Mouse (Mus musculus) MEL (cell line): Measurements from ENCODE around the gene Cox5a. TPM values are rescaled to one million over a fixed set of nuclear protein-coding genes. Genes with fewer than 3 reads are reported as not detected.

Experiments used
- DNase-seq: peaks from one replicate; pipeline ENCODE4 v3.0.0; 2011; ENCODE audit warnings: low read depth, low spot score
- H3K27ac ChIP-seq: 2 replicates; pipeline ENCODE4 v1.5.1; 2012; ENCODE audit warnings: low read depth, mild to moderate bottlenecking, control low read depth, low read length, moderate library complexity; ENCODE audit not compliant: control insufficient read depth
- H3K27me3 ChIP-seq, 2 experiments: fragments of 150-350 bp in 1 of 2; sonication (generic) in 1 of 2; 2 replicates each; pipeline ENCODE4 v1.6.1; 2012; ENCODE audit warnings: low read length in 2 of 2, mild to moderate bottlenecking in 2 of 2, improper control_type of control experiment in 1 of 2, moderate library complexity in 1 of 2; ENCODE audit not compliant: insufficient read depth in 2 of 2, control insufficient read depth in 1 of 2
- H3K36me3 ChIP-seq, 2 experiments: 2 replicates each; pipeline ENCODE4 v1.6.1; 2012 to 2014; ENCODE audit warnings: low read length in 2 of 2, improper control_type of control experiment in 1 of 2, inconsistent platforms in 1 of 2, mild to moderate bottlenecking in 1 of 2; ENCODE audit not compliant: insufficient read depth in 2 of 2, control insufficient read depth in 1 of 2
- H3K4me1 ChIP-seq, 2 experiments: fragments of 150-350 bp in 1 of 2; sonication (generic) in 1 of 2; 2 replicates each; pipeline ENCODE4 v1.6.1; 2012; ENCODE audit warnings: low read length in 2 of 2, improper control_type of control experiment in 1 of 2, mild to moderate bottlenecking in 1 of 2; ENCODE audit not compliant: insufficient read depth in 2 of 2, control insufficient read depth in 1 of 2
- H3K4me3 ChIP-seq, 2 experiments: fragments of 150-350 bp in 1 of 2; sonication (generic) in 1 of 2; 2 replicates each; pipeline ENCODE4 v1.5.1; 2012; ENCODE audit warnings: low read depth in 2 of 2, low read length in 2 of 2, mild to moderate bottlenecking in 2 of 2, moderate library complexity in 2 of 2, control low read depth in 1 of 2, improper control_type of control experiment in 1 of 2; ENCODE audit not compliant: control insufficient read depth in 1 of 2, insufficient read depth in 1 of 2
- H3K79me2 ChIP-seq: 2 replicates; pipeline ENCODE4 v1.6.1; 2012; ENCODE audit warnings: mild to moderate bottlenecking, low read length, moderate library complexity; ENCODE audit not compliant: control insufficient read depth, poor library complexity, insufficient read depth
- H3K9ac ChIP-seq: 2 replicates; pipeline ENCODE4 v1.6.1; 2012; ENCODE audit warnings: low read depth, mild to moderate bottlenecking, control low read depth, low read length, moderate library complexity; ENCODE audit not compliant: control insufficient read depth, poor library complexity, severe bottlenecking
- H3K9me3 ChIP-seq: fragments of 150-350 bp; sonication (generic); replicated peaks from 2 replicates; pipeline ENCODE4 v1.6.1; 2012; ENCODE audit warnings: mild to moderate bottlenecking, low read length, improper control_type of control experiment, moderate library complexity; ENCODE audit not compliant: insufficient read depth
- CHD1 ChIP-seq: IDR thresholded peaks from 2 replicates; pipeline ENCODE4 v1.6.1; 2012; ENCODE audit warnings: low read depth, mild to moderate bottlenecking, inconsistent platforms, low read length, improper control_type of control experiment
- CTCF ChIP-seq, 3 experiments: IDR thresholded peaks in 2 of 3; conservative IDR thresholded peaks in 1 of 3; 2 replicates each; pipeline ENCODE4 v1.5.1; 2011 to 2012; ENCODE audit warnings: low read length in 3 of 3, low read depth in 2 of 3, mild to moderate bottlenecking in 2 of 3, improper control_type of control experiment in 1 of 3, inconsistent platforms in 1 of 3, mixed read lengths in 1 of 3, moderate library complexity in 1 of 3; ENCODE audit not compliant: control insufficient read depth in 1 of 3, insufficient read depth in 1 of 3, poor library complexity in 1 of 3, severe bottlenecking in 1 of 3
- ETS1 ChIP-seq: IDR thresholded peaks from 2 replicates; pipeline ENCODE4 v1.6.1; 2012; ENCODE audit warnings: low read depth, mild to moderate bottlenecking, inconsistent platforms, low read length, improper control_type of control experiment, moderate library complexity
- GATA1 ChIP-seq: IDR thresholded peaks from 2 replicates; pipeline ENCODE4 v1.6.1; 2011; ENCODE audit warnings: low read depth, low read length, improper control_type of control experiment
- HCFC1 ChIP-seq: IDR thresholded peaks from 2 replicates; pipeline ENCODE4 v1.6.1; 2012; ENCODE audit warnings: low read depth, mild to moderate bottlenecking, inconsistent platforms, low read length, improper control_type of control experiment, moderate library complexity
- KAT2A ChIP-seq: conservative IDR thresholded peaks from 2 replicates; pipeline ENCODE4 v1.6.1; 2012; ENCODE audit warnings: low read depth, low read length, improper control_type of control experiment, inconsistent platforms
- MAZ ChIP-seq: IDR thresholded peaks from 2 replicates; pipeline ENCODE4 v1.6.1; 2012; ENCODE audit warnings: low read depth, mild to moderate bottlenecking, inconsistent platforms, low read length, improper control_type of control experiment
- MYB ChIP-seq: IDR thresholded peaks from 2 replicates; pipeline ENCODE4 v1.6.1; 2011; ENCODE audit warnings: mild to moderate bottlenecking, low read depth, low read length, improper control_type of control experiment
- POLR2A ChIP-seq, 2 experiments: IDR thresholded peaks; 2 replicates each; pipeline ENCODE4 v1.6.1; 2011 to 2012; ENCODE audit warnings: low read length in 2 of 2, mild to moderate bottlenecking in 2 of 2, control low read depth in 1 of 2, improper control_type of control experiment in 1 of 2, low read depth in 1 of 2, moderate library complexity in 1 of 2; ENCODE audit not compliant: control insufficient read depth in 1 of 2, insufficient read depth in 1 of 2, poor library complexity in 1 of 2
- RAD21 ChIP-seq: IDR thresholded peaks from 2 replicates; pipeline ENCODE4 v1.6.1; 2011; ENCODE audit warnings: mild to moderate bottlenecking, low read depth, low read length, improper control_type of control experiment
- SIN3A ChIP-seq: IDR thresholded peaks from 2 replicates; pipeline ENCODE4 v1.6.1; 2012; ENCODE audit warnings: low read length, improper control_type of control experiment, inconsistent platforms
- TBP ChIP-seq: IDR thresholded peaks from 2 replicates; pipeline ENCODE4 v1.8.0; 2011; ENCODE audit warnings: low read depth, low read length, improper control_type of control experiment
- TCF12 ChIP-seq: IDR thresholded peaks from 2 replicates; pipeline ENCODE4 v1.6.1; 2014; ENCODE audit warnings: low read depth, mild to moderate bottlenecking, inconsistent platforms, low read length, improper control_type of control experiment, moderate library complexity
- UBTF ChIP-seq: IDR thresholded peaks from 2 replicates; pipeline ENCODE4 v1.6.1; 2012; ENCODE audit warnings: low read depth, mild to moderate bottlenecking, inconsistent platforms, low read length, improper control_type of control experiment, moderate library complexity, borderline replicate concordance; ENCODE audit not compliant: insufficient read depth
- ZNF384 ChIP-seq: IDR thresholded peaks from 2 replicates; pipeline ENCODE4 v1.6.1; 2012; ENCODE audit warnings: low read depth, mild to moderate bottlenecking, inconsistent platforms, low read length, improper control_type of control experiment
- polyA plus RNA-seq, 2 experiments: library from polyadenylated mRNA; stranded (reverse) in 1 of 2; unstranded in 1 of 2; fragments of >175 nt in 1 of 2; fragments of >200 nt in 1 of 2; gene quantifications; 2 replicates each; pipeline versions ENCODE4 v1.2.1 to v1.2.4; 2012; ENCODE audit warnings: low replicate concordance in 2 of 2, low read depth in 1 of 2; ENCODE audit not compliant: insufficient read length in 2 of 2, insufficient read depth in 1 of 2, missing spikeins in 1 of 2
- total RNA-seq: library from RNA; depleted of rRNA; stranded (reverse); fragments of 300-350 nt; gene quantifications from 2 replicates; pipeline ENCODE4 v1.2.3, GENCODE M21; 2012

The Cox5a gene
- total and polyA plus RNA-seq, 3 experiments = 367 to 400 TPM; not detected in 1

DNA sequence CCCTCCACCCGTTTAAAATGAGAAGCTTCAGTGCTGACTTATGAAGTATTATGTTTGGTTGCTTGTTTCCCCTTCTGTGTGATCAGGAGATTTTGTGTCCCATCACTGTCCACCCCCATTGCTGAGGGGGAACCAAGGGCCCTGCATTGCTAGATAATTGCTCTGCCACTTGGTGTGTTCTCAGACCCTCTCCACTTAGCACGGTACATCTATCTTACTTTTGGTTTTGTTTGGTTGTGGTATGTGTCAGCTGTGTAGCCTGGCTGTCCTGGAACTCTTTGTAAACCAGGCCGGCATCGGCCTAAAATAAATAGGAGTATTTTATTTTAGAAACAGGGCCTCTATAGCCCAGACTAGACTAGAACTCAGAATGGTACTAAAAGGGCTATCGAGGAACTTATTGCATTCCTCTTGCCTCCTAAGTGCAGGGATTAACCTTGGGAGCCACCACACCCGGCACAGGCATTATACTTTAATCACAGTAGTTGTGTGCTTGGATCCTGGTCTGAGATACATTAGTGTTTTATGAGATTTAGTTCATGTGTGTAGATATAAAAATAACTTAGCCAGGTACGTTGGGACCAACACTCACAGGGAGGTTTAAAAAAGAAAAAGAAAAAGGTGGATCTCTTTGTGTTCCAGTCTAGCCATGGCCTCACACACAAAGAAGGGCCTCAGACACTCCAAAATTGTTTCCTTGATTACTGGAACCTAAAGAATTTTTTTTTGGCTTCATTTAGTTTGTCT is 1.2 kb downstream of the Cox5a start:
- H3K9me3 ChIP-seq = no peaks in the 10 kb centered on the region
- peak overlapping the region; percentile 79 to 98 for H3K4me3 ChIP-seq
- H3K9ac ChIP-seq = peak overlapping the region; percentile 86
- peaks cover 0 to 36% of the 10 kb centered on the region in 2 experiments; a peak in 3 of 4 replicates for H3K36me3 ChIP-seq
- peak; percentile 61 for DNase-seq
- peaks cover 58% of the 10 kb centered on the region for H3K79me2 ChIP-seq
- H3K4me1 ChIP-seq = peaks cover 9 to 12% of the 10 kb centered on the region in 2 experiments
- no peak for TF ChIP-seq MYB
- no peak for TF ChIP-seq ZNF384
- TF ChIP-seq ETS1 = 0 out of 2 replicates have a peak, but pooled peaks have one; percentile 8
- TF ChIP-seq MAZ = no peak
- TF ChIP-seq TBP = no peak
- TF ChIP-seq CHD1 = peak; percentile 88; the same call in 1 of the 2 replicates
- TF ChIP-seq UBTF = no peak
- no peak for TF ChIP-seq RAD21
- TF ChIP-seq CTCF (IDR thresholded peaks at IDR 0.05 in 2 of 3, conservative IDR thresholded peaks at IDR 0.05 in 1 of 3; ENCODE audit: control insufficient read depth in 1 of 3, insufficient read depth in 1 of 3, low read depth in 2 of 3, low read length in 3 of 3, poor library complexity in 1 of 3, severe bottlenecking in 1 of 3) = no peak
- peak; percentile 59 for TF ChIP-seq SIN3A
- TF ChIP-seq POLR2A (IDR thresholded peaks at IDR 0.05; ENCODE audit: control insufficient read depth in 1 of 2, insufficient read depth in 1 of 2, low read depth in 1 of 2, low read length in 2 of 2, poor library complexity in 1 of 2) = peak in 1 of 2 experiments; percentile 23; a peak in 1 of 4 replicates
- TF ChIP-seq HCFC1 = no peak
- TF ChIP-seq TCF12 = no peak
- H3K27me3 ChIP-seq = no peaks in the 10 kb centered on the region
- H3K27ac ChIP-seq = peak overlapping the region; percentile 54

DNA sequence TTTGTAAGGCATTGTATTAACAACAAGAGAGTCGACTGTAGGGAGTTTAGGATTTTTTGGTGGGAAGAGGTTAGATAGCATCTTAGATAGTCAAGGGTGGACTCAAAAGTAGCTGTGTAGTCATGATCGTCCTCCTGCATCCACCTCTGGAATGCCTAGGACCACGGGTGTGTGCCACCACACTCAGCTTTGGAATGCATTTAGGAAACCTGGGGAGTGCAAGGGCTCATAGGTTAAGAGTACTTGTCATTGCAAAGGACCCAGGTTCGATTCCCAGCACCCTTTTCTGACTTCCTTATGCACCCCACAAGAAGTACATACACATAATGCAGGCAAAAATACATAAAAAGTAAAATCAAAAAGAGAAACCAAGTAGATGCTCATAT is 1.8 kb downstream of the Cox5a start:
- TF ChIP-seq KAT2A = no peak
- TF ChIP-seq GATA1 = 0 out of 2 replicates have a peak, but pooled peaks have one; percentile 16
- TF ChIP-seq, all 39 proteins: peak for 1
- H3K27me3 ChIP-seq = no peaks in the 10 kb centered on the region
- peak overlapping the region; percentile 86 for H3K9ac ChIP-seq
- peaks cover 9 to 12% of the 10 kb centered on the region in 2 experiments for H3K4me1 ChIP-seq
- peak overlapping the region; percentile 79 to 98 for H3K4me3 ChIP-seq
- no peak overlapping the region for H3K27ac ChIP-seq
- peaks cover 0 to 38% of the 10 kb centered on the region in 2 experiments; a peak in 3 of 4 replicates for H3K36me3 ChIP-seq
- DNase-seq = peak; percentile 55
- peaks cover 61% of the 10 kb centered on the region for H3K79me2 ChIP-seq
- no peaks in the 10 kb centered on the region for H3K9me3 ChIP-seq
